Mouse (Mus musculus) macrophage (primary cell): Measurements from ENCODE around the gene Fam13c. TPM values are rescaled to one million over a fixed set of nuclear protein-coding genes. Genes with fewer than 3 reads are reported as not detected.

Experiments
- H3K27ac ChIP-seq: fragments of 350-480 bp; formaldehyde crosslinking; 2 replicates; pipeline ENCODE4 v1.9.0; 2021
- H3K36me3 ChIP-seq: fragments of 350-480 bp; formaldehyde crosslinking; 2 replicates; pipeline ENCODE4 v1.9.0; 2021; ENCODE audit errors: inconsistent target
- H3K4me3 ChIP-seq: fragments of 350-480 bp; formaldehyde crosslinking; 2 replicates; pipeline ENCODE4 v1.9.0; 2021; ENCODE audit errors: inconsistent target
- H3K79me2 ChIP-seq: fragments of 350-480 bp; formaldehyde crosslinking; 2 replicates; pipeline ENCODE4 v1.9.0; 2021; ENCODE audit errors: inconsistent target
- WGBS: methylation state at CpG from one replicate; pipeline ENCODE4 v1.1.7; 2026; ENCODE audit warnings: inconsistent platforms; ENCODE audit not compliant: missing documents; 5-methylcytosine and 5-hydroxymethylcytosine counted together
- polyA plus RNA-seq: library from polyadenylated mRNA; stranded (reverse); fragments of 250-400 nt; gene quantifications from 3 replicates; pipeline ENCODE4 v1.2.4, GENCODE M21; 2018; ENCODE audit warnings: inconsistent platforms

Fam13c gene
- polyA plus RNA-seq, 1 experiment from 2014 or later = not detected

DNA sequence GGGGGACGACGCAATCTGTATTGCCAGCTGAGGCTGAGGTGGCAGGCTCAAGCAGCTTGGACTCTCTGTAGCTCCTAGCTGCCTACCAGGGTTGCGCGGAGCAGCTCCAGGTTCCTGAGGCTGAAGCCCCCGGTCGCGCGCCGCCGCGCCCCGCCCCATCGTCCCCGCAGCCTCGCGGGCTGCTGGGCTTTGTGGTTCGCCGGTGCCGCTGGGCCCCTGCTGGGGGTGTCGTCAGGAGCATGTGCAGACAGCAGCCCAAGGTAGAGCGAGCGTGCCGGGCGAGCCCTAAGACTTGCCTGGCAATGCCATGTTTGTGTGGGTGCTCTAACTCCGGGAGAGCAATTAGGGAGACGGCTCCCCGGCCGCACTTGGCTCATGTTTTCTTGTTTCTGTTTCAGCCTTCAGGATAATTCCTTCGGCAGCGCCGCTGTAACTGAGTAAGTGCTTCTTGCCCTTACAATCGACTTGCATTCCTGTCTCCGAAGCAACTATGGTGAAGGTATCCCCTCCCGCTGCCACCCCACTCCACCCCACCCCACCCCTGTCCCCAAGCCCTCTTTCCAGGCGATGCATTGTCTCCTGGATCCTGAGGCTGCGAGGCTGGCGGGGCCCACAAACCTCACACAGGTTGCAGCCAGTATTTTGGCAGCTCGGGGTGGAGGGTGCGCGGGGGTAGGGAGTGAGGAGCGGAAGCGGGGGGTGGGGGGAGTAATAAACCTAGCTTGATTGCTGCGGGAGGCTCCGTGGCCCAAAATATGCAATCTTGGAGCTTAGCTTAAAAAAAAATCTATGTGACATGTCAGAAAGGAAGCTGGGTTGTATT lies 569 bp downstream of the Fam13c start:
- Histone ChIP-seq H3K79me2 (no peaks in the 10 kb centered on the region), H3K27ac (no peak overlapping the region), H3K36me3 (no peaks in the 10 kb centered on the region), H3K4me3 (no peak overlapping the region)
- 4% methylated on average over 41 of the region's 44 CpGs for WGBS

DNA sequence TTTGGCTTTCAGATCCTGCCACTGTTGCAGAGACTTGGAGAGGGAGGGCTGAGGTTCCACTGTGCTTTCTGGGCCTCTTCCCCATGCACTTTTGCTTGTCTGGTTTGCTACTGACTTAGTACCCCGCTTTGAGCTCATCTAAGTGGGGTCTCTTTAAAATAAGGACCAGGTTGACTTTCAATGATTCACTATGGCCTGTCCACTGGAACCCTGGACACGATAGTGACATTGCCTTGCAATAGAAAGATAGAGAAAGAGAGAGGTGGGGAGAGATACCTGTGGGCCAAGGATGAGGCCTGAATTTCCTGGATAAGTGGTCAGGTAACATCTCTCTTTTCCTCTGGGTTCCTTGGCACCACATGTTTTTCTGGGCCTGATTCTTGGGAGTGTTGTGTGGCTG lies 1.9 kb downstream of the Fam13c start:
- Histone ChIP-seq H3K79me2 (no peaks in the 10 kb centered on the region), H3K27ac (no peak overlapping the region), H3K36me3 (no peaks in the 10 kb centered on the region), H3K4me3 (no peak overlapping the region)
- WGBS = 84% methylated on average over 2 of the region's 2 CpGs

DNA sequence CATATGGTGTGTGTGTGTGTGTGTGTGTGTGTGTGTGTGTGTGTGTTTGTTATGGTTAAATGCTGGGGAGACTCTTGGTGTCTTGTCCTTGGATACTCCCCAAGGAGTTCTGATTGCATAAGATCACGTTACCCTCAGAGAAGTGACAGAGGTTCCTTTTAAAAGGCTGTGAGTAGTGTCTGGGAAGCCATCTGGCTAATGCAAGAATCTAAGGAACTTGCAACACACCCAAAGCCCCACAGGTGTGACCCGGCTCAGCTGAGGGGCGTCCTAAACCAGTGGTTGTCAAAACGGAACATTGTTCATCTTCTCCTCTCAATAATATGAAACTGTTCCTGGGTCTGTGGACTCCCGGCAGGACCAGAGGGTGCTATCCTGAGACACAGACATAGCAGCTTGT lies 2.3 kb downstream of the Fam13c start:
- Histone ChIP-seq H3K27ac (no peak overlapping the region), H3K4me3 (no peak overlapping the region), H3K36me3 (no peaks in the 10 kb centered on the region), H3K79me2 (no peaks in the 10 kb centered on the region)
- 88% methylated on average over 5 of the region's 5 CpGs for WGBS

DNA sequence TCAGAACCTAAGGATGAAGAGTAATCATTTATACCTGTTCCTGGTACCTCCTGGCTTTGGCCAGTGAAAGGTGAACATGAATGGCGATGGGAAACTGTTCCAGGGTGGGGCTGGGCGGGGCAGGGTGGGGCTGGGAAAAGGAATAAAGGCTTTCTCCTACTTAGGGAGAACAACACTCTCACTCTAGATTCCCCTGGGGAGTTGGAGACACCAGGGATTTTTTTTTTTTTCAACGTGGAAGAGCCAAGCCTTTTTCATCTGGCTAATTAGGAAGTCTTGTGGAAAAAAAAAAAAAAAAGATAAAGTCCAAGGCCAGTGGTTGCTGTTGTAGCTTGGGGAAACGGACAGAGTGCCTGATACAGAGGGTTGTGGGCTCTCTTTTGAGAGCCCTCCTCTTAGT lies 7.5 kb downstream of the Fam13c start:
- WGBS = 61% methylated on average over 4 of the region's 4 CpGs
- H3K27ac ChIP-seq = no peak overlapping the region
- no peak overlapping the region for H3K4me3 ChIP-seq
- H3K79me2 ChIP-seq = no peaks in the 10 kb centered on the region
- H3K36me3 ChIP-seq = no peaks in the 10 kb centered on the region

DNA sequence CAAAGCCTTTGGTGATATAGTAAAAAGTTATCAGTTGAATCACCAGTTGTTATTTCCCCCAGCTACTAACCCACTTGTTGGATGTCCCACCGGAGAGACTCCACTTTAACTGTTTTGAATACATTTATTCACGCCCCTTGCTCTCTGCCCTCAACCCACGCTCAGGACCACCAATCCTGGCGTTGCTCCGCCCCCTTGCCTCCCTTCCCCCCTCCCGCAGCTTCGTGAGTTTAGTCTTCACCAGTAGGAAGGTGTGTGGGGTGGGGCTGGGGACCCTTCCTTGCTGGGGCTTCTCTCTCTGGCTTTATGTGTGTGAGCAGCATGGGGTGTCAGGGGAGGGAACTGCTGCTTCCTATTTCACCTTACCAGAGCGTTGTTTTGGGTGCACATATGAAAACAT lies 8.9 kb downstream of the Fam13c start:
- H3K4me3 ChIP-seq = no peak overlapping the region
- H3K27ac ChIP-seq = no peak overlapping the region
- H3K79me2 ChIP-seq = no peaks in the 10 kb centered on the region
- 45% methylated on average over 7 of the region's 8 CpGs for WGBS
- no peaks in the 10 kb centered on the region for H3K36me3 ChIP-seq

DNA sequence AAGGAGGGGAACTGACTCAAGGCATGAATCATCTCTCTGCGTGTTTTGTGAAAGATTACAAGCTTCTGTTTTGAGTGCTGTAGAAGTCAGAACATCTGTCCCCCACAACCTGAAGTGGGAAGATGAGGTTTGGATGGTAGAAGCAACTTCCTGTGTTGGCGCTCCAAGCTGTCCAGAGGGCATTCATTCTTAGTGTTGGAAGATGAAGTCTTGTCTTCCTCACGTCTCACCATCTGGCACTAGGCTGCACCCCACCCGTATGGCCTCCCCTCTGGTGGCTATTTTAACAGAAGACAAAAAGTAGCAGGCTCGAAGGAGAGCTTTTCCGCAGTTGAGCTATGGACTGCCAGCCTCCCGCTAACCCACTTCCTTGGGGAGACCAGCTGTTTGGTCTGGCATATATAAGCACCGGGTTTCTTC lies 15.6 kb downstream of the Fam13c start:
- Histone ChIP-seq H3K79me2 (no peaks in the 10 kb centered on the region), H3K4me3 (no peak overlapping the region), H3K27ac (no peak overlapping the region), H3K36me3 (no peaks in the 10 kb centered on the region)
- WGBS = 91% methylated on average over 8 of the region's 8 CpGs

DNA sequence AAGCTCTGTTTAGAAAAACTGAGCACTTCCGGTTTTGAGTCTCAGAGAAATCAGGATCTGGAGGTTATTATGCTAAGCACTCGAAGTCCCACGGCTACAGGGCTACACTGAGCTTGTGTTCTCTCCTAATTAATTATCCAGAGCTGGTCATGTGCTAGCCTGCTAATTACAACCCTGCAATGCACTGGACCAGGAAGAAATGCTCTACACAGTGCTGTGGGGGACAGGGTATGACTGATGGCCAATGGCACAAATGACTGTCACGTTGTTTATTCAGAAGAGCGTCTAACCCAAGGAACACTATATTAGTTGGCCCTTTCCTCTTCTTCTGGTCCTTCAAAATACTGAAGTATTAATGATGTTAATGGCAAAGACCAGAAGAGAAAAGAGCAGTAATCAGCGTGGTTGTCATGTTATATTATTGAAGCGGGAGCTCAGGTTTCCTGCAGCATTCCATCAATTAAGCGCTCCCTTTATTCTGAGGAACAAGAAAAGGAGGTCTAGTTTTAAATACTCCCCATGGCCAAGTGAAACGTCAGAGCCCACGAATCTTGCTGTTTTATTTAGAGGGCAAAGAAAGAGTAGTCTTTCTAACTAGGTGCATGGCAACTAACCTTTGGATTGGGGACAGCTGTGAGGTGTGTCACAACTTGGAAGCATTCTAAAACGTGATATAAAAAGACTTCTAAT lies 18.4 kb downstream of the Fam13c start:
- Histone ChIP-seq H3K79me2 (no peaks in the 10 kb centered on the region), H3K36me3 (no peaks in the 10 kb centered on the region), H3K27ac (no peak overlapping the region), H3K4me3 (no peak overlapping the region)
- 92% methylated on average over 11 of the region's 11 CpGs for WGBS

DNA sequence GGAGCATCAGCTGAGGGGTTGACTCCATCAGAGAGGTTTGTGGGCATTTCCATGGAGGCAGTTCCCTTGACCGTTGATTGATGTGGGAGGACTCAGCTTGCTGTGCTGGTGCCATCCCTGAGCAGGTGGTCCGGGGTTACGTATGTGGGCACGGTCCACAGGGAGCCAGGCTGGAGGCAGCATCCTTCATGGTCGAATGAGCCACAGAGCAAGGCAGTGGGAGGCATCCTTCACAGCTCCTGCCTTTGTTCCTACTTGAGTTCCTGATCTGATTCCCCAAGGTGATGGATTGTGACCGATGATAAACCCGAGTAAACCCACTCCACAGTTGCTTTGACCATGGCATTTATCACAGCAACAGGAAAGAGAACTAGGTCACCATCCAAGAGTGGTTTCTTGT lies 25.4 kb downstream of the Fam13c start:
- no peak overlapping the region for H3K4me3 ChIP-seq
- no peaks in the 10 kb centered on the region for H3K36me3 ChIP-seq
- H3K79me2 ChIP-seq = no peaks in the 10 kb centered on the region
- no peak overlapping the region for H3K27ac ChIP-seq
- WGBS = 83% methylated on average over 7 of the region's 7 CpGs

DNA sequence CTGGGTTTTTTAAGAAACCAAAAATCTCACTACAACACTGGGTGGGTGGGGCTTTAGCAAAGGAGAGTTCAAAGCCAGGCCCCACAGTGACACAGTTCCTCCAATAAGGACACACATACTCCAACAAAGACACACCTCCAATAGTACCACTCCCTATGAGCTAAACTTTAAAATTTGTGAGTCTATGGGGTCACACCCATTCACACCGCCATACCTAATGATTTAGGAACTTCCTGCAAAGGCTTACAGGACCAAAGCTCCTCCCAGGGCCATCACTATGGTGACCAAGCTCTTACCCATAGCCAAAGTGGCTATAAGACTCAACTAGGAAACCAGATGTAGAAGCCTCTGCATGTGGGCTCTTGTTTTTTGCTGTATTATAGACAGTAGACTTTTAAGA lies 30.6 kb downstream of the Fam13c start:
- no peaks in the 10 kb centered on the region for H3K79me2 ChIP-seq
- no peak overlapping the region for H3K27ac ChIP-seq
- 55% methylated on average over 1 of the region's 1 CpGs for WGBS
- H3K36me3 ChIP-seq = no peaks in the 10 kb centered on the region
- H3K4me3 ChIP-seq = no peak overlapping the region

DNA sequence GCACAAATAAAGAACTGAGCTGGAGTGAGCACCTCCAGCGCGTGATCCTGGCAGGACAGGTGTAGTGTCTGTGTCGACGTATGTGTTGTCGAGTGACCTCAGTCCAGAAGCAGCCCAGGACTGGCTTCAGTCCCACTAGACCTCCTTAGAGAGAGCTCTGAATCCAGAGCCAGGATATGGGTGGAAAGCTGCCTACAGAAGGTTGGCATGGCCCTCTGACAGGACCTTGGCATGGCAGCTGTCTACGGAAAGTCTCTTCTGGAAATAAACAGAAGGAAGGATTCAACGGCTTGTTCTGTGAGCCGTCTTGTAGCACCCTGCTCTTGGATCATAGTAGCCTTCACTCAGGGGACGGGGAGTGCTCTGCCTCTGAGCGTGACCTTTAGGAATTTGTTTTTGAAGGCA lies 37.5 kb downstream of the Fam13c start:
- Histone ChIP-seq H3K4me3 (no peak overlapping the region), H3K36me3 (no peaks in the 10 kb centered on the region), H3K27ac (no peak overlapping the region), H3K79me2 (no peaks in the 10 kb centered on the region)
- 94% methylated on average over 10 of the region's 10 CpGs for WGBS

DNA sequence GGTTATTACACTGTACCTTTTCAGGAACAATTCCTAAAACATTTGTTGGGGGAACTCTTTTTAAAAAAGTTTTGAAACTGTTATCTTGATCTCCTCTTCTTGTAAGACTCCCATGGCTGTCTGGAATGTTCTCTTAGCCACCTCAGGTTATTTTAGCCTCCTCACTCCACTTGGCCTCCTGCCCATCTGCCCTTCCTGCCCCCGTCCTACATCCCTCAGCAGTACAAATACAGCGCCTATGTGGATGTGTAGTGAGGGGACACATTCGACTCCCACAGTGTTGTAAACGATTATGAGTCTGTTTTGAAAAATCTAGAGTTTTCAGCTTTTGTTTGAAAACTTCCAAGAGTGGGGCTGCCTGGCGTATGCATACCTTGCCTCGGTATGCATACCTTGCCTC lies 43.5 kb downstream of the Fam13c start:
- 49% methylated on average over 6 of the region's 6 CpGs for WGBS
- no peak overlapping the region for H3K27ac ChIP-seq

DNA sequence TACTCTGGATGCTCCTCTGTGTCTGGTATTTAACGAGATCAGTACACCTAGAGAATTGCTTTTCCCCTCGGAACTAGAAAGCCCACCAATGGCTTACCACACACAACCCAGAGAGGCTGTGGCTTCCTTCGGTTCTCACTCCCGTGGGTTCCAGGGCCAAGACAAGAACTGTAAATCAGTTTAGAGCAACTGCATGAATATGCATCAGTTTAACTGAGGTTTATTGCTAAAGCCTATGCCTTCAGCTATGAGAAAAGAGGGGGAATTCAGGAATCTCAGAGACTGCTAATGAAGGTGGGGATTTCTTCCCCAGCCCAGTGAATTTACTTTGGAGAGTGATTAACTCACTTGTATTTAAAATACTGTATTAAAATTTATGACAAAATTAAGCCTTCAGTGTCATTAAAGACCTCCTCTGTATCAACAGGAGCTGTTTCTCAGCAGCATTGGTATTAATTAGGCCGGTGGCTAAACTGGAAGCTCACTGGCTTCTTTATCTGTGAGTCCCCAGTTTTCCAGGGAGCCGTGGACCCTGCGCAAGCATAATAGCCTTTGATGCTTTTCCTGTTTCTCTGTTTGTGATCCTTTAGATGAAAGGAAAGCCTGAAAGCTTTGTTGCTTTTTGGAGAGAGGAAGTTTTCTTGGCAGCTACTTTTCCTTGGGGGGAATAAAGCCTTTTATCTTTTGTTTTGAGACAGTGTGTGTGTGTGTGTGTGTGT lies 44.4 kb downstream of the Fam13c start:
- 33% methylated on average over 7 of the region's 7 CpGs for WGBS

More for the DNA sequence above, 43.5 kb downstream of the Fam13c start:
- Histone ChIP-seq H3K79me2 (no peaks in the 10 kb centered on the region), H3K36me3 (no peaks in the 10 kb centered on the region), H3K4me3 (no peak overlapping the region)

DNA sequence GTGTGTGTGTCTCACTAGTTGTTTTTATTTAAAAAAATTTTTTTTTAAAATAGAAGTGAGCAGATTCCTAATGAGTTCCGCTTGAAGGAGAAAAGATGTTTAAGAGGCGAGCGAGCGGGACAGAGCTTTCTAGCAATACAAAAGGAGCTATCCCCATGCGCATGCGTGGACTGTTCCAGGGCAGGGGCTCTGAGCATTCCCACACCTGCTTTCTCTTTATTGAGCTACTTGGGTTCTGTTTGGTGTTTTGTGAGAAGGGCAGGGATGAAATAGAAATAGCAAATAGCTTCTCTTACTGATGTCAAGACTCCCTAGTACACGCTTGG lies 45.0 kb downstream of the Fam13c start:
- Histone ChIP-seq H3K79me2 (no peaks in the 10 kb centered on the region), H3K4me3 (no peak overlapping the region), H3K27ac (no peak overlapping the region), H3K36me3 (no peaks in the 10 kb centered on the region)
- WGBS = 54% methylated on average over 7 of the region's 7 CpGs

More for the DNA sequence above, 44.4 kb downstream of the Fam13c start:
- H3K79me2 ChIP-seq = no peaks in the 10 kb centered on the region
- H3K36me3 ChIP-seq = no peaks in the 10 kb centered on the region
- H3K4me3 ChIP-seq = no peak overlapping the region
- no peak overlapping the region for H3K27ac ChIP-seq

DNA sequence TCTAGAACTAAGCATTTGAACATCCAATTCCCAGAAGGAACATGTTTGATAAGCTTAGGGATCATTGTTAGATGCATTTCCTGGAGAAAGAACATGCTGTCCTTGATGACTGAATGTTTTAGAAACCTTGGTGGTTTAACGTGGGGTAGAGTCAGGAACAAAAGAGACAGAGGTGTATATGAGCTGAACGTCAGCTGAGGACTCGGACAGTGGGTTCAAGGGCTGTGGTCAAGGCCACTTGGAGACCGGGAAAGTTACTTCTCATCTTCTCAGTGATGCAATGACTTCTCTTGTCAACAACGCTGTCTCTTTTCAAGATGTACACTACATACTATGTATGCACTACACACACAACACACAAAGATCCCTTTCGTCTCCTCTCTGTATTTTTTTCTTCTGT lies 46.4 kb downstream of the Fam13c start:
- no peaks in the 10 kb centered on the region for H3K79me2 ChIP-seq
- no peaks in the 10 kb centered on the region for H3K36me3 ChIP-seq
- 88% methylated on average over 6 of the region's 6 CpGs for WGBS
- no peak overlapping the region for H3K27ac ChIP-seq
- no peak overlapping the region for H3K4me3 ChIP-seq

DNA sequence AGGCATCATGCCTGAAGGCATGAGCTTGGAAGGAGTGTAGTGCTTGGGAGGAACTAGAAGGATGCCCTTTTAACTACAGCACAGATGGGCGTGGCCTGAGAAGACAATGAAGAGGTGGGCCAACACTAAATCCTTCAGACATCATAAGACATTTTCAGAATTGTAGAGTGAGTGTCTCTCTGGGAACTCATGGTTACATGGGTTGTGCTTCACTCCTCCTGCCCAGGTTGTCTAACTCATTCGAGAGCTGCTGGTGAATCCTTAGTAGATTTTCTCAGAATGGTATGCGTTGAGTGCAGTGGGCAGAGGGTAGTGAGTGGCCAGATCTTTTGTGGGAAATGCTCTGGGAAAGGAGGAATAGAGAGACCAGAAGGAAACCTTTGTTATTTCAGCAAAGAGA lies 53.6 kb downstream of the Fam13c start:
- Histone ChIP-seq H3K79me2 (no peaks in the 10 kb centered on the region), H3K36me3 (no peaks in the 10 kb centered on the region), H3K27ac (no peak overlapping the region), H3K4me3 (no peak overlapping the region)
- WGBS = 83% methylated on average over 3 of the region's 3 CpGs
